Mouse (Mus musculus) megakaryocyte, embryonic 14.5 days (primary cell): ENCODE results near the gene Scarb1.

Experiments used
- FLI1 ChIP-seq: IDR thresholded peaks from 2 replicates; pipeline ENCODE4 v1.6.1; 2012; ENCODE audit warnings: low read length, inconsistent platforms, mixed read lengths
- GATA1 ChIP-seq: IDR thresholded peaks from 3 replicates; pipeline ENCODE4 v1.6.1; 2012; ENCODE audit warnings: mixed read lengths, low read length, inconsistent platforms, borderline replicate concordance

- no peak for TF ChIP-seq GATA1
- TF ChIP-seq FLI1, result no peak
Measured at GRCm38 (mm10) chr5:125310986-125311385, 29.9 kb downstream of the Scarb1 start.
